Mouse (Mus musculus): ENCODE results near the gene Gm49387.

- TF ChIP-seq POLR2A (IDR thresholded peaks at IDR 0.05; ENCODE audit: borderline replicate concordance, extremely low read depth, insufficient read depth, insufficient read length, poor library complexity, severe bottlenecking), result no peak
- TF ChIP-seq CTCF (IDR thresholded peaks at IDR 0.05; ENCODE audit: borderline replicate concordance, extremely low read depth, insufficient read depth, insufficient read length), result no peak
Observed at GRCm38 (mm10) chr14:31594693-31595092, 46.0 kb downstream of the Gm49387 start.
